Mouse (Mus musculus) T-helper 1 cell (primary cell): ENCODE measurements around the gene Ctnnbl1.

ENCODE experiments used
- in situ Hi-C: fragments of 300-600 bp; cut with MboI, MseI; formaldehyde crosslinking; loops from one replicate; pipeline ENCODE4 v1.15.1; 2025; ENCODE audit warnings: high pct_unique_total_duplicates

Gene Ctnnbl1

DNA sequence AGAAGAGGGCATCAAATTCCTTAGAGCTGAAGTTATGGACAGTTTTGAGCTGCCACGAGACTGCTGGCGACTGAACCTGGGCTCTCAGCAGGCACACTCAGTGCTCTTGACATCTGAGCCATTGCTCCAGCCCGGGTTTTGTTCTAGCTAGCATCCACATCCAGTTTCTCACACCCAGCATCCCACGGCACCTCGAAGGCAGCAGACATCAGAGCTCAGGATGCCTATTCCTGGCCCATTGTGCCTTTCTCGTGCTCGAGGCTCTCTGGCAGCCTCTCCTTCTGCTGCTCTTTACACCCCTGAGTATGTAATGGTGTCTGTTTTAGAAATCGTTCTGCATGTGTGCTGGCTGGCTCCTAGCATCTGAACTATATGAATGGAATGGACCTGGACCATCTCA is 13.3 kb downstream of the Ctnnbl1 start:
- in situ Hi-C loops: no loop called here

DNA sequence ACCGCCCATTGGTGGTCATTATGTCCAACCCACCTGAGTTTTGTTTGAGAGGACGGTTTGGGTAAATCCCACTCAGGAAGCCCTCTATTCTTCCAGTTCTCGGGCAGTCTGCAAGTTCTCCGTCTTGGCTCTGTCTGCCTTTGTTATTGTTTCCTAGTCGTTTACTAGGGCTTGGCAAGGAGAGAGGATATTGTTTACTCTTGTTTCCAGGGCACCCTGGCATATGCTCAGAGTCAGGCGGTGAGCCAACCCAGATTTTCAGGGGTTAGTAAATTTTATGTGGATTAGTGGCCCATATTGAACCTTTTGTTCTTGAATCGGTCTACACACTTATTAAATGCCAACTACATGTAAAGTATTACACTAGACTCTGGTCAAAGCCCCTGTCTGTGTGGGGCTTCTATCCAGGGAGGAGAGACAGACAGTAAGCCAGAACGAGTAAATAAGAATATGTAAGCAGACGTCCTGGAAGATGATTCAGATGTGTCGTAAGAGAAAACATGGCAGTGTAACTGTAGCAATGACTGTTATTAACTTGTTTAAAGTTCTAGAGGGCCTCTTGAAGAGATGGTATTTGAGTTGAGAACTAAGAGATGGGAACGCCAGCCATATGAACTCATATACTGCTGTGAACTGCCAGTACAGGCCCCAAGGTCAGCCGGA is 13.9 kb downstream of the Ctnnbl1 start:
- in situ Hi-C loops: no loop called here

DNA sequence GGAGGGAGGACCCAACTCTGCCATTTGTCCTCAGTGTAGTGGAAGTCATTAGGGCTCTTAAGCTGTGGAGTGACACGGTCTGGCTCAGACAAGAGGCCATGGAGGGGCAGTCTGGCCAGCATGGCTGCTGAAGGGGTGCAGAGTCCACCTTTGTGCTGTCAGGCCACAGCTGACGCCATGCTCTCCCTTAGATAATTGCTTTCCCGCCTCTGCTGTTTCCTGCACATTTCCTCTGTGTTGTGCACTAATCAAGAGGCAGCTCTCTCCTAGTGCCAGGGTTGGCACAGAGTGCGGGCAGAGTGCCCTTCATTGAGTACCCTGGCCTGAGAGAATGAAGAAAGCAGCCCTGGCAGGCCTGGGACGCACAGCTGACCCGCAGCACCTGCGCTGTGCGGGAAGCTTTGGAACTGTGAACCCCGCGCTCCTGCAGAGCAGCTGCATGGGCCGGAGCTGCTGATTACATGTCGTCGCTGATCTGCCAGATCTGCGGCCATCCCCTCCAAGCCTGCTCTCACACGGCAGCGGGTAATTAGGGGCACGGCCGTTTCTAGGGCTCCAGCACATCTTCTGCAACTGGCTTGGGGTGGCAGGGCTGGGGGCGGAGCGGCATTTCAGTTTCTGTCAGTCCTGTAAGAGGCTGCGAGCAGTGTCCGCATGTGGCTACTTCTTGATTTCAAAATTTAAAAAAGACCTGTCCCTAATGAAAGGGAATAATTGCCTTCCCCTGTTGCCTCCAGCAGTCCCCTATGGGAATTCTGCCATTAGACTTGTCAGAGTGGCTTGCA is 14.6 kb downstream of the Ctnnbl1 start:
- in situ Hi-C loops: no loop called here

DNA sequence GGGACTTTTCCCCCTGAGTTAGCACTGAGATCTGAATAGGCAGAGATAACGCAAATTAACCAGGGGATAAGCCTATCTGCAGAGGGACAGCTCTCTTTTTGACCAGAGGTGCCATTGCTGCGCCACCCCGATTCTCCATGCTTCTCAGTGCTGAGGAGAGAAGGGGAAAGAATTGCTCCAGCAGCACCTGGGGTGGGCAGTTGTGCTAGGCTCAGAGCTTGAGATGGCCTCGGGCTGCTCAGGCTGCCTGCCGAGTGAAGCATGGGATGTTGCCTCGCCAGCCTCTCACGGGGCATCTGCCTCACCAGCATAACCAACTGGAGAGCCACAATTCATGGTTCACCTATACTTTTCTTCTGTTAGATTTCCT is 15.2 kb downstream of the Ctnnbl1 start:
- in situ Hi-C loops: no loop called here

DNA sequence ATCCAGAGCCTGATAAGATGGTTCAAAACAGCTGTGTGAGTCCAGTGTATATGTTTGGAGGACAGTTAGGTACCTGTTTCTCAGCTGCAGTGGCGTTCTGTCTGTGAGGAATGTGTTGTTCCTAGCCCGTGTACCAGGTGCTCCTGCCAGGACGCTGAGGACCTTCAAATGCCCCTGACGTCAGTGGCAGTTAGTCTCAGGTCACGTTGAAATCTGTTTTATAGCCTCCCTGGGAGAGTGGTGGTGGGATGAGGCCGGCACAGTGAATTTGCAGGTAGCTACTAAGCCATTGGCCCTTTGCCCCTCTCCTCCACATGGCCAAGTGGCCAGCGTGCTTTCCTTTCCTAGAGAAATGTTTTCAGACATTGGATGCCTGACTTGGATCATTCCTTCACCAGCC is 18.6 kb downstream of the Ctnnbl1 start:
- in situ Hi-C loops: no loop called here

DNA sequence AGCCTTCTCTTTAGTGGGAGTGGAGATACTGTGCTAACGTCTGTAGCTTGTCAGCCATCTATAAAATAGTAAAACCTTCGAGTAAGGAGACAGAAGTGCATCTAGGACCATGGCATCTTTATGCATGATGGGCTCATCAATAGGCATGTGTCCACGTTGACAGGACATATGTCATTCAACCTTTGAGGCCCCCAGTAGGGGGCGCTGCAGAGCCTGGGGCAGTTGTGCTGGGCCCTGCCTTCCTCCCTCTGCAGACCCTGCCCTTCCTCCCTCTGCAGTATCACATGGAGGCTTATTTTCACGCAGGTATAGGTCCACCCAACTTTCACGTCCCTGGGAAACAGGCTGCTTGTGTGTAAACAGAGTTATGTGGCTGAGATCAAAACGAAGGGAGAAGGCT is 19.0 kb downstream of the Ctnnbl1 start:
- in situ Hi-C loops: no loop called here

DNA sequence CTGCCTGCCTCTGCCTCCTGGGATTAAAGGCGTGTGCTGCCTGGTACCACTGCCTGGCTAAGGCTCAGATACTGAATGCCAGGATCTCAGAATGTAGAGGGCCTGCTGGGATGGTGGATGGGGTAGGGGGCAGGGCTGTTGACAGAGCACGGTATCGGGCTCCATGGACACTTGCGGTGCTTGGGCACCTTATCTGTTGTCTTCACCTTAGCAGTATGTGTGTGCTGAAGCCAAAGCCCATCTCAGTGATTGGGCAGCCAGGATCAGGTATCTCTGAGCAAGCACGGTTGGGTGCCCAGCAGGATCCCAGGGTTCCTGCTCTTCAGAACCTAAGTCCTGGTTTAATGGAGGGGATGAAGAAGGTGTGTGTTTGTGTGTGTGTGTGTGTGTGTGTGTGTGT is 21.2 kb downstream of the Ctnnbl1 start:
- in situ Hi-C loops: no loop called here

DNA sequence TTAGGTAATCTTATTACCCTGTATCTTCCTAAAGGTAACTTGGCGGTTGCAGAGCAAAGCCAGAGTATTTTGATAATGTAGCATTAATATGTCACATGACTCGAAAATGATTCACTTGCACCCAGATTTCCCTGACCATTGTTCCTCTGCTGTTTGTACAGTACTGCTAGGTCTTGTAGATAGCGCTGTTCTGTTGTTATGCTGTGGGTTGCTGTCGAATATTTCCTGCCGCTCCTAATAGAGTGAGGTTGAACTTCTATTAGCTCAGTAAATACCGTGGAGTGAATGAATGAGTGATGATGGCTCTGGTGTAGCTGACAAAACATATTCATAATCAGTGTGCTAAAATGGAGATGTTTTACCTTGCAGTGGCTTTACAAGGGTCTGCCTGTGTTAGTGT is 22.5 kb downstream of the Ctnnbl1 start:
- in situ Hi-C loops: no loop called here

DNA sequence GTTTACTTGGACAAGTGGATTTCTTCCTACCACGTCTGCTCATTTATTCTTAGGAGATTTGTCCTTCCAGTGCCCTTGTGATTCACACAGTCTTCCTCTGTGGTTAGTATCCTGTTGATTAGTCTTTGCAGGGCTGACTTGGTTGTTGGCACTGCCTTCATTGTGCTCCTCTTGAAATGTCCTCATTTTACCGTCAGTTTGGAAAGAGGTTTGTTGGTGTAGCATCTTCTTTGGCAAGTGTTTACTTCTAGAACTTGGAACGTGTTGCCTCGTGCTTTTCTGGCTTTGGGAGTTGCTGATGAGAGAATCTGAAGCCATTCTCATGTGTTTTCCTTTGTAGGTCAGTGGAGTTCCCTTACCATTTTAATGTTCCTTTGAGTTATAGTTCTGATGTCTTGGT is 25.7 kb downstream of the Ctnnbl1 start:
- in situ Hi-C loops: no loop called here

DNA sequence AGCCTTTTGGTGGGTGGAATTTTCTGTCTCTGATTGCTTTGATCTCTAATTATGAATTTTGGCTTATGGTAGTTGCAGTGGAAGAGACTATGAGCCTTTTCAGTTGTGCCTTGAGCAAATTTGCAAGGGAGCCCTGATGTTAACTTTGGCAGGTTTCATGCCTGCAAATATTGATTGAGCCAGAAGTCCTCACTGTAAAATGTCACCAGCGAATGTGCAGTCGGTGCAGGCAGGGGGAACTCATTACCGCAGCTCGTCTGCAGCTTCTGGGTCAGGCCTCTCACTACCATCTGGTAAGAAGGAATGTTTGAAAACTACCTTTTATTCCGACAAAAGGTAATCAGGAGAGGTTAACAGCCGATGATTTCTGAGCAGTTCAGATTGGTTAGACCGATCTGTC is 29.4 kb downstream of the Ctnnbl1 start:
- in situ Hi-C loops: no loop called here

DNA sequence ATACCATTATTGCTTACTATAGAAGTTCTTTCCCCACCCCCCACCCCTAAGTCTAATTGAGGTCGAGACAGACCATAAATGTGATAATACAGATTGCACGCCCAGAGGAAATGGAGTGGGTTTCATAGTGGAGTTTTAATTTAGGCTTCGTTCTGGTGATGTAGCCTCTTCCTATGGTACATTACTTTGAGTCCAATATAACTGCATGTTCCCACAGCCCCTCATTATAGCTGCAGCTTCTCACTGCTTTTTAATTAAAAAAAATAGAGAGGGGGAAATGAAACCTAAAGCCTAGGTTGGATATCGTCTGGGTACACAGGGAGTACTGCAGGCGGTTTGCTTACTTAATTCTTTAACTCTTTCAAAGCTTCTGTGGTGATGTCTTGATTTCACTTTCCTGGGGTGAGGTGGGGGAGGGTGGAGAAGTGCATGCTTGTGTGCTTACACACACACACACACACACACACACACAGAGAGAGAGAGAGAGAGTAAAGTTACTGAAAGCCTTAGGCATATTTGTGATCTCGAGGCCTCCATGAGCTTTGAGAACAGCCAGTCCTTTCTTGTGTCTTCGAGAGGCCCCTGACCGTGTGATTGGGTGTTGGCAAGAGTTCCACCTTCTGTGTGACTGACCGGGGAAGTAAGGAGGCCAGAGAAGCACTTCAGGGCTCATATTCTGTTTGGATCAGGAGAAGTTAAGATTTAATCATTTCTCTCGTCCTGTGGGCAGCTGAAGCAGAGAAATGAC is 31.7 kb downstream of the Ctnnbl1 start:
- in situ Hi-C loops: no loop called here

DNA sequence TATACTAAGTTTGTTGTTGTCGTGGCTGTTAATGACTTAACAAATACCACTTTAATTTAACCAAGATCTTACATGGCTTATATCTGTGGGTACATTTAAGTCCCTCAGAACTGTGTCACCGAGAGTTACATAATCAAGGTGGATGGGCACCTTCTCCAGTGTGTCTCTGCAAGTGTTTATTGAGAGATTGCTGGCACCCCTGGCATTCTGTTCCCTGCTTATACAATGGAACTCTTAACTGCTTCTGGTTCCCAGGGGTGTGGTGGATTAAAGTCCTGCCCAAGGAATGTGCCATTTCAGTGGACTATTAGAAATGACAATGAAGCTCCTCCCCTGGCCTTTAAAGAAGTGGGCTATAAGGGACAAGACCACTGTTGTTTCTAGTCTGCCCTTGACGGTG is 33.6 kb downstream of the Ctnnbl1 start:
- in situ Hi-C loops: no loop called here

DNA sequence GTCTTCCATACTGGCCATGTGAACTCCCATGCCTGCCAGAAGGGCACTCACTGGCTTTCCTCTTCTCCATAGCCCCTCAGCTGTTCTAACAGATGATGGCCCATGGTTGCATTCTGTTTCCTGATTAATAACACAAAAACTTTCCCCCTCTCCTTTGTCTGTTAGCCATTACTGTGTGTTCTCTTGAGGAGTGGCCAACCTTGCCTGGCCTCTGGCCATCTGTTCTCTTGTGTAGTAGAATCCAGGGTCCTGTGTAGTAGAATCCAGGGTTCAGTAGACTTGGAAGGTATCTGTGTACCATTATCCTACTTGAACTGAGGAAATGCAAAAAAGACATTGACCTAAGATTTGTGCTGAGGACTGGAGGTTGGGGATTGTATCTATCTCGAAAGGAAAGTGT is 36.5 kb downstream of the Ctnnbl1 start:
- in situ Hi-C loops: no loop called here

DNA sequence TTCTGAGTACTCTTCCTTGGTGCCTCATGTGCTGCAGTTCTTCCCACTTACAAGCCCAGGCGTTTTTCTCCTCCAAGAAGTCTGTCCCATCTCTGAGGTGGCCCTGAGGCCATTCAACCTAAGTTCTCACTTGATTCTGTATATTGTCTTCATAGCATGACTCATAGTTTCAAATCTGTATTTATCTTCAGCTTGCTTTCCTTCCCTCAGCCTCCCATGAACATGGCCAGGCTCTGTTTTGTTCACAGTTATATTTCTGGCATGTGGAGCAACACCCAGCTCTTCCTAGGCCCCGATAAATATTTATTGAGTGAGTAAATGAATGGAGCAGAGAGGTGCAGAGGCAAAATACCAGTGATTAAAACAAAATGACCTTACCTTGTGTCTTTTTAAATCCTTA is 38.8 kb downstream of the Ctnnbl1 start:
- in situ Hi-C loops: no loop called here

DNA sequence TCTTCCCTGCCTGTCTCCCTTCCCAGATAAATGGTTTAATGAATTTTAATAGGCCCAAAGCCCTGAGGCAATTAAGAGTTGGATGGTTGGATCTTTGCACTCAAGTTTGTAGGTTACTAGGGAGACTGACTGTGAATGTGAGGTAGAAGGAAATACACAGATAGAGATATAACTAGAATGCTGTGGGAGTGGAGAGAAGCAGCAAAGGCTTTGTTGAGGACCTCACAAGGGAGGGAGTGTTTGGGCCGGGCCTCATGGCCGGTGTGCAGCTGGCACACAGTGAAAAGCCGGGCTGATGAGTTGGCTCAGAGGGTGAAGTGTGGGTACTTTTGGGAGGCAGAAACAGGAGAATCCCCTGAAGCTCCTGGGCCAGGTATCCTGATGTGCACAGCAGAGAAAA is 43.8 kb downstream of the Ctnnbl1 start:
- in situ Hi-C loops: no loop called here

DNA sequence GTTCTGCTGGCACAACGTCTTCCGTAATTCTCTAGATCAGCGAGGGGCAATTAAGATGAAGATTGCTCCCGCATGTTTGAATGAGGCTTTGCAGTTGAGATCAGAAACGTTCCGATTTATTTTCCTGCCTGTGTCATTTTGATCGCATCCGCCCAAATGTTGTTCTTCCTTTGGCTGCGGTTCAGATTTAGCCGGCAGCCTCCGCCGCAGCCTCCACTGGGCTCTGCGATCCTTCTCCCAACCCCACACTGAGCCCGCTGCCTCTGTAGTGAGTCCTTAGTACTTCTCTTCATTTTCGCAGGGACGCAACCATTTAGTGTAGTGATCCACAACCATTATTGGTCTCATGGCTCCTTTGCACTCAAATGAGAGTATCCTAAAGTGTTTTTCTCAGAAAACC is 46.0 kb downstream of the Ctnnbl1 start:
- in situ Hi-C loops: no loop called here

DNA sequence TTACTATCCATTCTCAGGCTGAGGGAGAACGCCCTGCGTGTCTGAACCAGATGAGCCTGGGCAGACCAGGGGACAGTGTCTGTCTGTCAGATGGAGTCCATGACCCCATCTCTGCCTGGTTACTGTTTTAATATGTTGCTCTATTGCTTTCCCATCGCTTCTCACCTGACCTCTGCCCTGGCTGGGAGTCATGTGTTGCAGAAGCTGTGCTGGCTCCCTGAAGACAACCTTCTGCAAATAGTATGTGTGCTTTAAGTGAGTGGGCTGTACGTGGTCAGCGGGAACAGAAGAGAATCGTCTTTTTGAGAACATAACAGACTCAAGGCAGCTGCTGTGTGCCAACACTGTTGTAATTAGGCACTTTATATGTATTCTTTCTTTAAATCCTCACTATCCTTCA is 47.0 kb downstream of the Ctnnbl1 start:
- in situ Hi-C loops: no loop called here

DNA sequence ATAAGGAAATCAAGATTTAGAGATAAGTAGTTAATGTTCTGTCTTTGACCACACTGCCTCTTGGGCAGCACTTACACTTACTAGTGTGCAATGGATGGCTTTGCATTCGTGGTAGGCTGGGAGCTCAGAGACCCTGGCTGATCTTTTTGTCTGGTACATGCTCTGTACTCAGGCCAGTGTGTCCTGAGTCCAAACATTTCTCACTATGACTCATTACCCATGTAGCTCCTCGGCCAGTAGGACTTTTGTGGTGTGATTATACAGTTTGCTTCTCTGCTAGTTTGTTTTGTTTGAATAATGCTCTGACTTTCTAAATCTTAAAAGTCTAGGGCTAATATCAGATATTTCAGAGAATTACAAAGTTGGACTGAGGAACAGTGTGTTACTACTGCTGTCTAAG is 47.4 kb downstream of the Ctnnbl1 start:
- in situ Hi-C loops: no loop called here

DNA sequence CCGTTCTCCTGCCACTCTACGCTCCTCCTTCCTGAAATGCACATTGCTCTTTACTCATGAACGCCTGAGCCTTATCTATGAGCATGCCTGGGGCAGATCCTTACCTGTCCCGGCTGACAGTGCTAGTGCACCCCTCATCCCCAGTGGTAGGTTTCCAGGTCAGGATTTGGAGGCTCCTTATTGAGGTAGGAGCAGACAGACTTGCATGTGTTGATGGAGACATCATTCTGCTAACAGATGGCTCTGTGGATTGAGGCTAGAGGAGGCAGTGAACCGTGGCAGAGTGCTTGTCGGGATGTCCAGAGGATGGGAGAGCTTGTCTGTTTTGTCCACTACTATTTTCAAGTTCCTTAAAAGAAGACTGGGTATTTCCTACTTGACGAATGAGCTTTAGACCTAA is 52.0 kb downstream of the Ctnnbl1 start:
- in situ Hi-C loops: no loop called here

DNA sequence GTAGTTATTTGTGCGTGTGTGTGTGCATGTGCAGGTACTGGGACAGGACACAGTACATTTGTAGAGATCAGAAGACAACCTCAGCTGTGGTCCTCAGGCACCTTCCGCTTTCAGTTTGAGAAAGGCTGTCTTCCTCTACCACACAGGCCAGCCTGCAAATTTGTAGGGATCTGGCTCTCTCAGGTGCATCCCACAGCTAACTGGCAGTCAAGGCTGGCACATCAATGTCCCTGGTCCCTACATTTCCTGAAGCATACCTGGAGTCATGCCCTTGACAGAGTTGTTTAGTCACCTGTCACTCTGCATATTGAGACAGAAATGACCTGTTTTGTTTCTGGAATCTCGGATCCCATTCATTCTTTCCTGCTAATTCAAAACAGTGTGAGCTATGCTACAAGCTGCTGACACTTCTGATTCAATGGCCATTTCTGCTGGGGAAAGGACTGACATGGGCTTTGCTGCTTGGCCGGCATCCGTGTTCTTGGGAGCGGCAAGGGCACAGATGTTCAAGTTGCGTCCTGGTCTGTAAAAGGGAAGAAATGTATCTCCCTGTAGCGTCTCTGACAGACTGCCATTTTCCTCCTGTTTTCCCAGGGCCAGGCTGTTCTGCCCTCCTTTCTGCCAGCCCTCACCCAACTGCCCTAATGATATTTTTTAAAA is 53.8 kb downstream of the Ctnnbl1 start:
- in situ Hi-C loops: no loop called here

DNA sequence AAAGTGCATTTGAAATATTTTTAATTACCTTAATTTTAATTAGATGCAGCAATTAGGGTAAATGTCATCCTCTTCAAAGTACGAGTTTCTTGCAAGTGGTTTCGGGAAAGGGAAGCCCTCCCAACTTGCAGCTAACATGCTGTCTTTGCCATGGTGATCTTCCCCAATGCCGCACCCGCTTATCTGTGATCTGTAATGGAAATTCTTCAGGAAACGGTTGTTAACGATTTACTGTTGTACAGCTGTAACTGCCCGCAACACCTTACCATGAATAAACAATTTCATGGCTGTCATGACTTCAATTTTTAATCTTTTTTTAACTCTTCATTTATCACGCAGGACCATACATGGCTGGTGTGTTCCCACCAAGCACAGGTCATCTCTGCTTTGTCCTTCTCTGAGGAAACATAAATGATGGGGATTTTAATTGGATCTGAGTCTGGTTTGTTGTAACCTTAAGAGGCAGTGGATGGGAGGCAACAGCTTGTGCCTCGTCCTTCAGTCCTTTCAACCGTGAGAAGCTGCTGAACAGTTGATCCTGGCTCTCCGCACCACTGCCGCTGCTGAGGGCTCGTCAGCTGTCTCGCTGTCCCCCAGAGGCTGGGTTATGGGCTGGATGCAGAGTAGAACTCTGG is 54.4 kb downstream of the Ctnnbl1 start:
- in situ Hi-C loops: no loop called here
